Mouse (Mus musculus): ENCODE results near the gene Wdr63.

GRCm38 (mm10) chr3:146022232-146022631 is 85.7 kb downstream of the Wdr63 start:
- no peak for TF ChIP-seq CTCF (IDR thresholded peaks at IDR 0.05; ENCODE audit: insufficient read depth, low read depth, low read length)
- no peak for TF ChIP-seq POLR2A (IDR thresholded peaks at IDR 0.05; ENCODE audit: insufficient read depth, low read depth, low read length)
